Mouse (Mus musculus) urinary bladder, adult 18-20 months (tissue): ENCODE results near the gene Tnni3.

Source experiments
- DNase-seq, 2 experiments: peaks; one replicate each; pipeline ENCODE4 v3.0.0; 2022; ENCODE audit warnings: low spot score in 2 of 2, mixed read lengths in 2 of 2

Gene Tnni3

GRCm38 (mm10) chr7:4521231-4522003 lies 2.6 kb downstream of the Tnni3 start:
- DNase-seq: no peak

- no peak for DNase-seq
Observed at GRCm38 (mm10) chr7:4518487-4518886, 5.5 kb downstream of the Tnni3 start.

GRCm38 (mm10) chr7:4516332-4517050 lies 7.5 kb downstream of the Tnni3 start, which contains the start of gene Tnnt1:
Gene Tnnt1, minus strand, starts transcription at chr7:4516382.
- DNase-seq: no peak

GRCm38 (mm10) chr7:4515853-4516252 lies 8.2 kb downstream of the Tnni3 start:
- DNase-seq: no peak

GRCm38 (mm10) chr7:4513829-4514712 lies 10.0 kb downstream of the Tnni3 start:
- DNase-seq: no peak

GRCm38 (mm10) chr7:4513236-4513635 lies 10.8 kb downstream of the Tnni3 start:
- no peak for DNase-seq

- DNase-seq: no peak
Observed at GRCm38 (mm10) chr7:4511489-4512224, 12.4 kb downstream of the Tnni3 start.

- peak in 1 of 2 experiments; percentile 37 for DNase-seq
Observed at GRCm38 (mm10) chr7:4509863-4510608, 14.0 kb downstream of the Tnni3 start.

- no peak for DNase-seq
Observed at GRCm38 (mm10) chr7:4508739-4509116, 15.3 kb downstream of the Tnni3 start.

GRCm38 (mm10) chr7:4508062-4508738 lies 15.8 kb downstream of the Tnni3 start:
- DNase-seq: no peak

GRCm38 (mm10) chr7:4507220-4507619 lies 16.8 kb downstream of the Tnni3 start:
- no peak for DNase-seq

GRCm38 (mm10) chr7:4504646-4505435 lies 19.2 kb downstream of the Tnni3 start:
- DNase-seq: no peak

GRCm38 (mm10) chr7:4503858-4504257 lies 20.2 kb downstream of the Tnni3 start:
- no peak for DNase-seq

- DNase-seq: no peak
Observed at GRCm38 (mm10) chr7:4503100-4503499, 20.9 kb downstream of the Tnni3 start.

GRCm38 (mm10) chr7:4502421-4503090 lies 21.5 kb downstream of the Tnni3 start:
- no peak for DNase-seq

- DNase-seq: peak; percentile 94 to 95
Observed at GRCm38 (mm10) chr7:4501558-4502397, 22.3 kb downstream of the Tnni3 start, which contains the start of gene Ppp1r12c. Gene Ppp1r12c, minus strand, starts transcription at chr7:4501680.

- DNase-seq: peak in 1 of 2 experiments; percentile 48
Observed at GRCm38 (mm10) chr7:4500892-4501471, 23.0 kb downstream of the Tnni3 start.
